Mouse (Mus musculus): ENCODE measurements around the gene Rom1. TPM values are rescaled to one million over a fixed set of nuclear protein-coding genes. Genes with fewer than 3 reads are reported as not detected.

Gene Rom1
- polyA plus RNA-seq, 1 experiment, result 10.4 TPM

DNA sequence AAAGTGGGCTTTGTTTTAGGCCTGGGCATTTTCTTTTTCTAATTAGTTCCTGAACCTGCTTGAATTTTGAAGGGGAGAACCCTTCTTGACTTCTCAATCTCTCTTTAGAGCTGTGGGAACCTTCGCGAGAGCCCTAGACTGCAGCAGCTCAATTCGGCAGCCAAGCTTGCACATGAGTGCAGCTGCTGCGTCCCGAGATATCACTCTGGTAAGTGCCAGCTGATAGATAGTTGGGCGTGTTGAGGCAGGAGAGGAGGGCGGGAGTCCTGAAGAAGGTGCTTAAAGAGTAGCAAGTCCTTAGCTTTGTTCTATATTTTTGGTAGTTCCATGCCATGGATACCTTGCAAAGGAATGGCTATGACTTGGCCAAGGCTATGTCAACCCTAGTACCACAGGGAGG is 17.8 kb upstream of the Rom1 start:
- Histone ChIP-seq H3K79me3 (ENCODE audit: low read depth) (peaks cover 37% of the 10 kb centered on the region), H3K4me3 (ENCODE audit: insufficient read depth, poor library complexity, severe bottlenecking) (no peak overlapping the region), H3ac (ENCODE audit: control insufficient read depth, insufficient read length, low read depth) (no peak overlapping the region), H3K79me2 (ENCODE audit: control insufficient read depth, insufficient read depth) (peaks cover 57% of the 10 kb centered on the region), H3K36me3 (ENCODE audit: control insufficient read depth, insufficient read depth) (peaks cover 82% of the 10 kb centered on the region), H3K27me3 (ENCODE audit: control insufficient read depth, insufficient read depth, insufficient read length) (no peaks in the 10 kb centered on the region)
- no peak for TF ChIP-seq CEBPB (IDR thresholded peaks at IDR 0.05; ENCODE audit: low read depth)
- no peak for TF ChIP-seq CTCF (IDR thresholded peaks at IDR 0.05; ENCODE audit: control insufficient read depth, insufficient read depth, insufficient read length)
- no peak for TF ChIP-seq FOSL1 (IDR thresholded peaks at IDR 0.05; ENCODE audit: insufficient read depth, low read length, poor library complexity, severe bottlenecking)
- TF ChIP-seq USF1 (IDR thresholded peaks at IDR 0.05; ENCODE audit: low read depth), result no peak
- no peak for TF ChIP-seq MYOD1 (IDR thresholded peaks at IDR 0.05; ENCODE audit: control insufficient read depth, insufficient read length, low read depth)
- no peak for TF ChIP-seq MAX (IDR thresholded peaks at IDR 0.05)
- no peak for TF ChIP-seq MYOG (IDR thresholded peaks at IDR 0.05; ENCODE audit: control insufficient read depth, extremely low read depth, insufficient read length)

- TF ChIP-seq FOSL1 (IDR thresholded peaks at IDR 0.05; ENCODE audit: insufficient read depth, low read length, poor library complexity, severe bottlenecking) (no peak), CTCF (IDR thresholded peaks at IDR 0.05; ENCODE audit: control insufficient read depth, insufficient read depth, insufficient read length) (no peak), MYOG (IDR thresholded peaks at IDR 0.05; ENCODE audit: control insufficient read depth, extremely low read depth, insufficient read length) (no peak), CEBPB (IDR thresholded peaks at IDR 0.05; ENCODE audit: low read depth) (no peak), USF1 (IDR thresholded peaks at IDR 0.05; ENCODE audit: low read depth) (no peak), MAX (IDR thresholded peaks at IDR 0.05) (no peak), MYOD1 (IDR thresholded peaks at IDR 0.05; ENCODE audit: control insufficient read depth, insufficient read length, low read depth) (no peak)
- Histone ChIP-seq H3K79me2 (ENCODE audit: control insufficient read depth, insufficient read depth) (peaks cover 65% of the 10 kb centered on the region), H3K4me3 (ENCODE audit: insufficient read depth, poor library complexity, severe bottlenecking) (no peak overlapping the region), H3K36me3 (ENCODE audit: control insufficient read depth, insufficient read depth) (peaks cover 76% of the 10 kb centered on the region), H3ac (ENCODE audit: control insufficient read depth, insufficient read length, low read depth) (no peak overlapping the region), H3K79me3 (ENCODE audit: low read depth) (peaks cover 38% of the 10 kb centered on the region), H3K27me3 (ENCODE audit: control insufficient read depth, insufficient read depth, insufficient read length) (no peaks in the 10 kb centered on the region)
These were observed 16.1 kb upstream of the Rom1 start for GRCm38 (mm10) chr19:8945251-8945650.

GRCm38 (mm10) chr19:8944750-8945149 is 15.6 kb upstream of the Rom1 start:
- Histone ChIP-seq H3K4me3 (ENCODE audit: insufficient read depth, poor library complexity, severe bottlenecking) (no peak overlapping the region), H3K36me3 (ENCODE audit: control insufficient read depth, insufficient read depth) (peaks cover 77% of the 10 kb centered on the region), H3K27me3 (ENCODE audit: control insufficient read depth, insufficient read depth, insufficient read length) (no peaks in the 10 kb centered on the region), H3K79me3 (ENCODE audit: low read depth) (peaks cover 38% of the 10 kb centered on the region), H3ac (ENCODE audit: control insufficient read depth, insufficient read length, low read depth) (no peak overlapping the region), H3K79me2 (ENCODE audit: control insufficient read depth, insufficient read depth) (peaks cover 66% of the 10 kb centered on the region)
- no peak for TF ChIP-seq CEBPB (IDR thresholded peaks at IDR 0.05; ENCODE audit: low read depth)

- TF ChIP-seq CTCF (IDR thresholded peaks at IDR 0.05; ENCODE audit: control insufficient read depth, insufficient read depth, insufficient read length) (no peak), FOSL1 (IDR thresholded peaks at IDR 0.05; ENCODE audit: insufficient read depth, low read length, poor library complexity, severe bottlenecking) (no peak), MAX (IDR thresholded peaks at IDR 0.05) (no peak), MYOG (IDR thresholded peaks at IDR 0.05; ENCODE audit: control insufficient read depth, extremely low read depth, insufficient read length) (no peak), MYOD1 (IDR thresholded peaks at IDR 0.05; ENCODE audit: control insufficient read depth, insufficient read length, low read depth) (no peak), USF1 (IDR thresholded peaks at IDR 0.05; ENCODE audit: low read depth) (no peak), CEBPB (IDR thresholded peaks at IDR 0.05; ENCODE audit: low read depth) (no peak)
- H3K4me3 ChIP-seq (ENCODE audit: insufficient read depth, poor library complexity, severe bottlenecking), result no peak overlapping the region
- peaks cover 66% of the 10 kb centered on the region for H3K79me2 ChIP-seq (ENCODE audit: control insufficient read depth, insufficient read depth)
- H3K79me3 ChIP-seq (ENCODE audit: low read depth), result peaks cover 38% of the 10 kb centered on the region
- H3K36me3 ChIP-seq (ENCODE audit: control insufficient read depth, insufficient read depth), result peaks cover 81% of the 10 kb centered on the region
- H3ac ChIP-seq (ENCODE audit: control insufficient read depth, insufficient read length, low read depth), result no peak overlapping the region
- H3K27me3 ChIP-seq (ENCODE audit: control insufficient read depth, insufficient read depth, insufficient read length), result no peaks in the 10 kb centered on the region
These were observed 14.9 kb upstream of the Rom1 start for GRCm38 (mm10) chr19:8944062-8944461.

- H3K36me3 ChIP-seq (ENCODE audit: control insufficient read depth, insufficient read depth), result peaks cover 79% of the 10 kb centered on the region
- H3K27me3 ChIP-seq (ENCODE audit: control insufficient read depth, insufficient read depth, insufficient read length), result no peaks in the 10 kb centered on the region
- H3K79me3 ChIP-seq (ENCODE audit: low read depth), result peaks cover 38% of the 10 kb centered on the region
- H3K4me3 ChIP-seq (ENCODE audit: insufficient read depth, poor library complexity, severe bottlenecking), result peak overlapping the region; percentile 92
- TF ChIP-seq MYOD1 (IDR thresholded peaks at IDR 0.05; ENCODE audit: control insufficient read depth, insufficient read length, low read depth) (no peak), USF1 (IDR thresholded peaks at IDR 0.05; ENCODE audit: low read depth) (no peak), CEBPB (IDR thresholded peaks at IDR 0.05; ENCODE audit: low read depth) (no peak), FOSL1 (IDR thresholded peaks at IDR 0.05; ENCODE audit: insufficient read depth, low read length, poor library complexity, severe bottlenecking) (no peak), MAX (IDR thresholded peaks at IDR 0.05) (no peak), CTCF (IDR thresholded peaks at IDR 0.05; ENCODE audit: control insufficient read depth, insufficient read depth, insufficient read length) (no peak), MYOG (IDR thresholded peaks at IDR 0.05; ENCODE audit: control insufficient read depth, extremely low read depth, insufficient read length) (no peak)
- H3ac ChIP-seq (ENCODE audit: control insufficient read depth, insufficient read length, low read depth), result peak overlapping the region; percentile 33
- H3K79me2 ChIP-seq (ENCODE audit: control insufficient read depth, insufficient read depth), result peaks cover 65% of the 10 kb centered on the region
These were observed 13.9 kb upstream of the Rom1 start for GRCm38 (mm10) chr19:8943047-8943446.

GRCm38 (mm10) chr19:8942276-8942964 is 13.3 kb upstream of the Rom1 start:
- H3K27me3 ChIP-seq (ENCODE audit: control insufficient read depth, insufficient read depth, insufficient read length), result no peaks in the 10 kb centered on the region
- H3K36me3 ChIP-seq (ENCODE audit: control insufficient read depth, insufficient read depth), result peaks cover 78% of the 10 kb centered on the region
- no peak for TF ChIP-seq USF1 (IDR thresholded peaks at IDR 0.05; ENCODE audit: low read depth)
- TF ChIP-seq MAX (IDR thresholded peaks at IDR 0.05), result no peak
- no peak for TF ChIP-seq CEBPB (IDR thresholded peaks at IDR 0.05; ENCODE audit: low read depth)
- TF ChIP-seq CTCF (IDR thresholded peaks at IDR 0.05; ENCODE audit: control insufficient read depth, insufficient read depth, insufficient read length), result no peak
- no peak for TF ChIP-seq MYOD1 (IDR thresholded peaks at IDR 0.05; ENCODE audit: control insufficient read depth, insufficient read length, low read depth)
- no peak for TF ChIP-seq FOSL1 (IDR thresholded peaks at IDR 0.05; ENCODE audit: insufficient read depth, low read length, poor library complexity, severe bottlenecking)
- TF ChIP-seq MYOG (IDR thresholded peaks at IDR 0.05; ENCODE audit: control insufficient read depth, extremely low read depth, insufficient read length), result no peak
- peak overlapping the region; percentile 92 for H3K4me3 ChIP-seq (ENCODE audit: insufficient read depth, poor library complexity, severe bottlenecking)
- peak overlapping the region; percentile 97 for H3ac ChIP-seq (ENCODE audit: control insufficient read depth, insufficient read length, low read depth)
- H3K79me3 ChIP-seq (ENCODE audit: low read depth), result peaks cover 36% of the 10 kb centered on the region
- H3K79me2 ChIP-seq (ENCODE audit: control insufficient read depth, insufficient read depth), result peaks cover 60% of the 10 kb centered on the region
